Mouse (Mus musculus) MN1 (cell line): ENCODE data around the gene Ppargc1a.

Experiments used
- DNase-seq: peaks from one replicate; pipeline ENCODE4 v3.0.0-alpha.2; 2016; ENCODE audit warnings: low spot score

Ppargc1a gene

GRCm38 (mm10) chr5:51504654-51505053 lies 62.9 kb downstream of the Ppargc1a start:
- DNase-seq = no peak

- DNase-seq = no peak
Observed at GRCm38 (mm10) chr5:51497910-51498517, 69.5 kb downstream of the Ppargc1a start.

GRCm38 (mm10) chr5:51495446-51495845 lies 72.1 kb downstream of the Ppargc1a start:
- no peak for DNase-seq

GRCm38 (mm10) chr5:51494358-51494876 lies 73.1 kb downstream of the Ppargc1a start:
- DNase-seq = no peak

GRCm38 (mm10) chr5:51483768-51484167 lies 83.8 kb downstream of the Ppargc1a start:
- no peak for DNase-seq

GRCm38 (mm10) chr5:51479859-51480258 lies 87.7 kb downstream of the Ppargc1a start:
- no peak for DNase-seq

GRCm38 (mm10) chr5:51479456-51479855 lies 88.1 kb downstream of the Ppargc1a start:
- DNase-seq = no peak

GRCm38 (mm10) chr5:51478319-51478994 lies 89.1 kb downstream of the Ppargc1a start:
- no peak for DNase-seq

GRCm38 (mm10) chr5:51477140-51477539 lies 90.4 kb downstream of the Ppargc1a start:
- DNase-seq = no peak

- no peak for DNase-seq
Observed at GRCm38 (mm10) chr5:51475034-51475541, 92.4 kb downstream of the Ppargc1a start.

- no peak for DNase-seq
Observed at GRCm38 (mm10) chr5:51471614-51472013, 95.9 kb downstream of the Ppargc1a start.

GRCm38 (mm10) chr5:51466036-51466435 lies 101.5 kb downstream of the Ppargc1a start:
- no peak for DNase-seq

- no peak for DNase-seq
Observed at GRCm38 (mm10) chr5:51452033-51452432, 115.5 kb downstream of the Ppargc1a start.

- no peak for DNase-seq
Observed at GRCm38 (mm10) chr5:51447631-51448030, 119.9 kb downstream of the Ppargc1a start.

- no peak for DNase-seq
Observed at GRCm38 (mm10) chr5:51446299-51447090, 121.0 kb downstream of the Ppargc1a start.

GRCm38 (mm10) chr5:51445726-51446125 lies 121.8 kb downstream of the Ppargc1a start:
- no peak for DNase-seq

- no peak for DNase-seq
Observed at GRCm38 (mm10) chr5:51439773-51440172, 127.8 kb downstream of the Ppargc1a start.

GRCm38 (mm10) chr5:51433905-51434304 lies 133.6 kb downstream of the Ppargc1a start:
- no peak for DNase-seq

- no peak for DNase-seq
Observed at GRCm38 (mm10) chr5:51432532-51432931, 135.0 kb downstream of the Ppargc1a start.

- DNase-seq = no peak
Observed at GRCm38 (mm10) chr5:51432031-51432430, 135.5 kb downstream of the Ppargc1a start.

GRCm38 (mm10) chr5:51426406-51426805 lies 141.1 kb downstream of the Ppargc1a start:
- no peak for DNase-seq

- no peak for DNase-seq
Observed at GRCm38 (mm10) chr5:51416377-51416776, 151.1 kb downstream of the Ppargc1a start.

GRCm38 (mm10) chr5:51415456-51415855 lies 152.1 kb downstream of the Ppargc1a start:
- no peak for DNase-seq
